Mouse (Mus musculus) megakaryocyte, embryonic 14.5 days (primary cell): ENCODE data around the gene B3gnt2.

Experiments used
- FLI1 ChIP-seq: IDR thresholded peaks from 2 replicates; pipeline ENCODE4 v1.6.1; 2012; ENCODE audit warnings: low read length, inconsistent platforms, mixed read lengths
- GATA1 ChIP-seq: IDR thresholded peaks from 3 replicates; pipeline ENCODE4 v1.6.1; 2012; ENCODE audit warnings: mixed read lengths, low read length, inconsistent platforms, borderline replicate concordance

GRCm38 (mm10) chr11:22830684-22831083 lies 30.1 kb downstream of the B3gnt2 start:
- no peak for TF ChIP-seq GATA1
- no peak for TF ChIP-seq FLI1
